Mouse (Mus musculus): Measurements from ENCODE around the gene Exoc6.

GRCm38 (mm10) chr19:37540201-37540600, 10.0 kb upstream of the Exoc6 start:
- TF ChIP-seq CTCF (IDR thresholded peaks at IDR 0.05; ENCODE audit: low read depth, low read length) (no peak), EP300 (IDR thresholded peaks at IDR 0.05; ENCODE audit: insufficient read depth, low read depth, low read length) (no peak)
